32 mouse cellular contexts compared by ENCODE assay signal in the genomic region with DNA sequence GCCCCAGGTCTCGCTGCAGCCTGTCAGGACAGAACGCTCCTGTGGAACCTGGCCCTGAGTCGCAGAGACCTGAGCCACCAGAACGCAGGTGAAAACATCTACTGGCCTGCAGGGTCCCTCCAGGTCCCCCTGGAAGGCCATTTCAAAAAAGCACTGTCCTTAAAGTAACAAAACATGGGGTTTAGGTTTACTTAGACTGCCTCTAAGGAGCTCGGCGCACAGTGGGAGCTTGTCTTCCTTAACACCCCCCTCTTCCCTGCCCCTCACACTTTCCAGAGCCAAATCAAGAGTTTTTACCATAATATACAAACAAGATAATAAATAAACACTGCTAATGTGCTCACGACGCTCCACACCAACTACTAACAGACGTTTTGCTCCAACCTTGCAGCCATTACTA.
"Had no signal": no experiment of that assay in that cellular context is flagged by ENCODE, and none has a peak within 500 bp of the region (broad histone marks: within the 10 kb centered on the region; RNA-seq: fewer than 3 reads in every experiment).

No protein-coding gene starts in this region.

- H3K4me1 ChIP-seq: limb, embryonic 10.5 days; limb, embryonic 12.5 days; limb, embryonic 13.5 days; limb, embryonic 15.5 days; lung, embryonic 15.5 days; midbrain, embryonic 10.5 days; midbrain, embryonic 12.5 days; midbrain, embryonic 13.5 days; midbrain, embryonic 15.5 days; neural tube, embryonic 12.5 days had no signal

- H3K27ac ChIP-seq: limb, embryonic 10.5 days; limb, embryonic 12.5 days; limb, embryonic 13.5 days; limb, embryonic 15.5 days; liver, embryonic 12.5 days; liver, embryonic 13.5 days; liver, embryonic 14.5 days; liver, embryonic 15.5 days; lung, embryonic 15.5 days; macrophage; midbrain, embryonic 10.5 days; midbrain, embryonic 12.5 days; midbrain, embryonic 13.5 days; midbrain, embryonic 15.5 days; neural tube, embryonic 12.5 days had no signal

- H3K4me3 ChIP-seq: limb, embryonic 10.5 days; limb, embryonic 12.5 days; limb, embryonic 13.5 days; limb, embryonic 15.5 days; liver, embryonic 12.5 days; liver, embryonic 13.5 days; liver, embryonic 15.5 days; lung, embryonic 15.5 days; megakaryocyte, embryonic 14.5 days; midbrain, embryonic 10.5 days; midbrain, embryonic 12.5 days; midbrain, embryonic 13.5 days; midbrain, embryonic 15.5 days; myocyte; neural tube, embryonic 12.5 days had no signal

- H3K9ac ChIP-seq: limb, embryonic 12.5 days; limb, embryonic 13.5 days; limb, embryonic 15.5 days; liver, embryonic 12.5 days; liver, embryonic 13.5 days; liver, embryonic 14.5 days; liver, embryonic 15.5 days; liver, postnatal 0 days; lung, embryonic 14.5 days; lung, embryonic 15.5 days; midbrain, embryonic 12.5 days; midbrain, embryonic 13.5 days; midbrain, embryonic 15.5 days; neural tube, embryonic 12.5 days had no signal

- DNase-seq: left cerebral cortex, postnatal 4 days; liver; liver, embryonic 13.5 days; liver, postnatal 0 days; lung, adult 18-20 months; lung, adult 2 months; lung, embryonic 14.5 days; lung, postnatal 10 days; lung, postnatal 14 days; lung, postnatal 36 days; lung, postnatal 4 days; midbrain, embryonic 14.5 days had no signal

- H3K9me3 ChIP-seq: limb, embryonic 10.5 days; limb, embryonic 12.5 days; limb, embryonic 13.5 days; limb, embryonic 15.5 days; liver, embryonic 12.5 days; liver, embryonic 13.5 days; liver, embryonic 15.5 days; lung, embryonic 15.5 days; megakaryocyte, embryonic 14.5 days; midbrain, embryonic 10.5 days; midbrain, embryonic 12.5 days; midbrain, embryonic 13.5 days; midbrain, embryonic 15.5 days; neural tube, embryonic 12.5 days had no signal

- H3K27me3 ChIP-seq: limb, embryonic 12.5 days; limb, embryonic 13.5 days; limb, embryonic 15.5 days; liver, embryonic 12.5 days; liver, embryonic 13.5 days; liver, embryonic 15.5 days; lung, embryonic 15.5 days; megakaryocyte, embryonic 14.5 days; midbrain, embryonic 12.5 days; midbrain, embryonic 13.5 days; midbrain, embryonic 15.5 days; neural tube, embryonic 12.5 days had no signal

- H3K4me2 ChIP-seq: limb, embryonic 12.5 days; limb, embryonic 13.5 days; limb, embryonic 15.5 days; liver, embryonic 11.5 days; liver, embryonic 12.5 days; liver, embryonic 13.5 days; liver, embryonic 15.5 days; lung, embryonic 14.5 days; lung, embryonic 15.5 days; midbrain, embryonic 11.5 days; midbrain, embryonic 12.5 days; midbrain, embryonic 13.5 days; midbrain, embryonic 15.5 days; neural tube, embryonic 12.5 days had no signal

- ATAC-seq: liver, embryonic 12.5 days; liver, postnatal 0 days; lung, postnatal 0 days; midbrain, embryonic 13.5 days; midbrain, embryonic 15.5 days; midbrain, embryonic 16.5 days had no signal
